Mouse (Mus musculus): ENCODE results near the gene Aurkb.

DNA sequence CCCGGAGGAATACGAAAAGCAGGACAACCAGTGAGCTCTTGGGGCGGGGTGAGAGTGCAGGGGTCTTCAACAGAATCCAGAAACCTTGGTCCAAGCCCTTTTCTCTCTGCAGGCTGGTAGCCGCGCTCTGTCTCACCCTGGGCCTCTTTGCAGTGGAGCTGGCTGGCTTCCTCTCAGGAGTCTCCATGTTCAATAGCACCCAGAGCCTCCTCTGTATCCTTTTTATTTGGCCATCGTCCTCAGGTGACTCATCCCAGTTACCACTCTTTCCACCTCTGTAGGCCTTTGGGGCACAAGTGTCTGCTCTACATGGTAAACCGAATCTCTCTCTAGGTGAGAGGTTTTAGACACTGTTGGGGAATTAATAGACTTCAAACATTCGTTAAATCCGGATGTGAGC is 25.8 kb downstream of the Aurkb start:
- TF ChIP-seq ZNF384 (IDR thresholded peaks at IDR 0.05; ENCODE audit: low read depth, low read length) (no peak), CHD1 (IDR thresholded peaks at IDR 0.05; ENCODE audit: low read depth, low read length) (no peak), MAFK (IDR thresholded peaks at IDR 0.05; ENCODE audit: borderline replicate concordance, low read depth, low read length) (no peak), RAD21 (IDR thresholded peaks at IDR 0.05; ENCODE audit: low read depth, low read length) (no peak), SMC3 (IDR thresholded peaks at IDR 0.05; ENCODE audit: low read depth, low read length) (no peak), CTCF (IDR thresholded peaks at IDR 0.05 in 2 of 3, conservative IDR thresholded peaks at IDR 0.05 in 1 of 3; ENCODE audit: control insufficient read depth in 1 of 3, insufficient read depth in 1 of 3, low read depth in 2 of 3, low read length in 3 of 3, poor library complexity in 1 of 3, severe bottlenecking in 1 of 3) (no peak), USF1 (IDR thresholded peaks at IDR 0.05; ENCODE audit: low read depth, low read length) (no peak), POLR2A (IDR thresholded peaks at IDR 0.05; ENCODE audit: control insufficient read depth in 1 of 2, insufficient read depth in 1 of 2, low read depth in 1 of 2, low read length in 2 of 2, poor library complexity in 1 of 2) (no peak), NRF1 (IDR thresholded peaks at IDR 0.05; ENCODE audit: insufficient read depth, low read depth, low read length, poor library complexity, severe bottlenecking) (no peak), UBTF (IDR thresholded peaks at IDR 0.05; ENCODE audit: borderline replicate concordance, insufficient read depth, low read depth, low read length) (no peak), E2F4 (IDR thresholded peaks at IDR 0.05; ENCODE audit: borderline replicate concordance, low read depth, low read length) (no peak), POLR2AphosphoS5 (IDR thresholded peaks at IDR 0.05; ENCODE audit: borderline replicate concordance, low read depth, low read length) (no peak), ETS1 (IDR thresholded peaks at IDR 0.05; ENCODE audit: low read depth, low read length) (no peak), ZC3H11A (IDR thresholded peaks at IDR 0.05; ENCODE audit: low read depth, low read length) (no peak)

Measured in MEL (cell line).